Mouse (Mus musculus) heart, adult 8-10 months (tissue): ENCODE results near the gene Olfr1101. TPM values are rescaled to one million over a fixed set of nuclear protein-coding genes. Genes with fewer than 3 reads are reported as not detected.

Experiments
- DNase-seq: peaks from one replicate; pipeline ENCODE4 v3.0.0; 2022; ENCODE audit warnings: low spot score
- total RNA-seq, 4 experiments: library from RNA; stranded (reverse); gene quantifications; 2 replicates each; pipeline ENCODE4 v1.2.4; 2022

Gene Olfr1101
- not detected for total RNA-seq

- no peak for DNase-seq
Measured at GRCm38 (mm10) chr2:86991121-86991520, at the start of gene Olfr1101. Gene Olfr1101 (minus strand): TSS chr2:86991221.

DNA sequence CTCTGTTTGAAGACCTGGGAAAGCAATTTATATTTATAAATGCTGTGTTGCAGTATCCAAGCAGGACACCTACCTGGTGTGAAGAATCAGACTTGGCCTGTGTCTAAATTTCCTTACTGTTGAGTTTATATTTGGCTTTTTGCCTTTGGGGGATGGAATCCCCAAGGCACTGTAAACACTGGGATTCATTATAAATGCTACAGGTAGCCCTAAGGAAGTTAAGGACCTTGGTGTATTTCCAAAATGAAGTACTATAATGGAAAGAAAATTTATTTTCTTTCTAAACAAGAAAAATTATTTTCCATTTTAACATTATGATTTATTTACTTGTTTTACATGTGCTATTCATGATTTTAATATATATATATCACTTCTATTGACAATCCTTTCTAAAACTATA is 45.4 kb upstream of the Olfr1101 start, which contains the start of gene Olfr1105:
Gene Olfr1105 (minus strand): TSS at position 101 of the 400 bp plus-strand sequence.
- DNase-seq, result no peak

- no peak for DNase-seq
Measured at GRCm38 (mm10) chr2:87026980-87027379, 36.0 kb upstream of the Olfr1101 start, which contains the start of gene Olfr1104. Gene Olfr1104 (minus strand): TSS chr2:87027080.

GRCm38 (mm10) chr2:86998098-86998497 is 7.1 kb upstream of the Olfr1101 start, which contains the start of gene Olfr1102:
Gene Olfr1102 (plus strand): TSS chr2:86998398.
- DNase-seq, result no peak

GRCm38 (mm10) chr2:86979854-86980253 is 11.2 kb downstream of the Olfr1101 start, which contains the start of gene Olfr1100:
Gene Olfr1100 (minus strand): TSS chr2:86979954.
- DNase-seq, result no peak

DNA sequence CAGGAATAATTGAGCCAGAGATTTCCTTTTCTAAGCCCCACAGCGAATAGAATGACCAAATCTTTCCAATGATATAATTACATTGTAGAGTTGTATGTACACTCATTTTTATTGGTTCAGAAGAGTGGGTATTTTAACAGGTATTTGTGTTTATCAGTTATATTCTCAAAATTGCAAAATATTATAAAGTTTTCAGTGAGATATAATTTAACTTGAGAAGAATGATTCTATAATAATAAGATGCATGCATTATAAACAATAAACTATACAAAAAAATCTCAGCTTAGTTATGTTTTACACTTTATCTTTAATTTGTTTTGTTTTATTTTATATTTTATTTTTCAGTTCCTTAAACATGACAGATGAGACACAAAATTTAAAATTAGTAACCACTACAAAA is 30.4 kb downstream of the Olfr1101 start, which contains the start of gene Olfr1099:
Gene Olfr1099 (minus strand): TSS at position 101 of the 400 bp plus-strand sequence.
- no peak for DNase-seq

Other genes starting within 250 kb of the Olfr1101 start
- gene Olfr1090, start 232.2 kb downstream of the Olfr1101 start, total RNA-seq, result not detected
- gene Olfr1093, start 208.7 kb downstream of the Olfr1101 start, total RNA-seq, result not detected
- gene Olfr141, start 181.2 kb downstream of the Olfr1101 start, total RNA-seq, result not detected
- gene Olfr1094, start 166.6 kb downstream of the Olfr1101 start, total RNA-seq, result not detected
- not detected for gene Olfr1095, start 139.5 kb downstream of the Olfr1101 start, total RNA-seq
- gene Gm13723, start 116.4 kb downstream of the Olfr1101 start, total RNA-seq, result not detected
- not detected for gene Olfr1097, start 99.0 kb downstream of the Olfr1101 start, total RNA-seq
- not detected for gene Olfr1098, start 66.7 kb downstream of the Olfr1101 start, total RNA-seq
- gene Olfr1099, start 30.5 kb downstream of the Olfr1101 start, total RNA-seq, result not detected
- not detected for gene Olfr1100, start 11.3 kb downstream of the Olfr1101 start, total RNA-seq
- not detected for gene Olfr1102, start 7.2 kb upstream of the Olfr1101 start, total RNA-seq
- gene Olfr1104, start 35.9 kb upstream of the Olfr1101 start, total RNA-seq, result not detected
- not detected for gene Olfr1105, start 45.3 kb upstream of the Olfr1101 start, total RNA-seq
- gene Olfr1106, start 61.1 kb upstream of the Olfr1101 start, total RNA-seq, result not detected
- gene Olfr1107, start 84.6 kb upstream of the Olfr1101 start, total RNA-seq, result not detected
- gene Olfr1109, start 104.8 kb upstream of the Olfr1101 start, total RNA-seq, result not detected
- not detected for gene Olfr259, start 123.3 kb upstream of the Olfr1101 start, total RNA-seq
- gene Olfr1110, start 149.1 kb upstream of the Olfr1101 start, total RNA-seq, result not detected
- not detected for gene Olfr1111, start 161.4 kb upstream of the Olfr1101 start, total RNA-seq
- not detected for gene Olfr1112, start 196.6 kb upstream of the Olfr1101 start, total RNA-seq
- not detected for gene Olfr1113, start 217.7 kb upstream of the Olfr1101 start, total RNA-seq